Mouse (Mus musculus): Measurements from ENCODE around the gene Dhx29. TPM values are rescaled to one million over a fixed set of nuclear protein-coding genes. Genes with fewer than 3 reads are reported as not detected.

Gene Dhx29
- polyA plus RNA-seq, 1 experiment from 2014 or later = 21.3 TPM

DNA sequence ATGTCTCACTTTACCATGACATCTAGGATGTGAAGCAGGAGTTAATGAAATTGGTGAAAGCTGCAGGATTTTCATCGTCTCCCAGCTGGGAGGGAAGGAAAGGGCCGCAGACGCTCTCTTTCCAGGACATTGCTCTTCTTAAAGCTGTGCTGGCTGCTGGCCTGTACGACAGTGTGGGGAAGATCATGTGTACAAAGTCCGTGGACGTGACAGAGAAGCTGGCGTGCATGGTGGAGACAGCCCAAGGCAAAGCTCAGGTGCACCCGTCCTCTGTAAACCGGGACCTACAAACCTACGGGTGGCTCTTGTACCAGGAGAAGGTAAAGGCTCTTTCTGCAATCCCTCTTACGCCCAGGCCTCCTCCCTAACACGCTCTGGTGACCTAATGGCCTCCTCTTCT is 37.2 kb downstream of the Dhx29 start:
- no peaks in the 10 kb centered on the region for H3K27me3 ChIP-seq (replicated peaks; ENCODE audit: control insufficient read depth, insufficient read depth, low read length)
- no peaks in the 10 kb centered on the region for H3K4me1 ChIP-seq (ENCODE audit: control insufficient read depth, insufficient read depth, low read length)
- no peak overlapping the region for H3K4me2 ChIP-seq (ENCODE audit: low read depth, low read length)
- H3K36me3 ChIP-seq (ENCODE audit: control insufficient read depth, insufficient read depth, low read length) = peaks cover 53% of the 10 kb centered on the region
- DNase-seq (ENCODE audit: low spot score) (no peak), ATAC-seq (ENCODE audit: low read depth) (no peak)
- H3K9ac ChIP-seq (ENCODE audit: low read depth, low read length) = no peak overlapping the region
- H3K27ac ChIP-seq (replicated peaks; ENCODE audit: low read depth, low read length) = no peak overlapping the region
- H3K9me3 ChIP-seq (ENCODE audit: control insufficient read depth, low read length) = no peaks in the 10 kb centered on the region
- 92% methylated on average over 12 of the region's 12 CpGs for WGBS
- no peak overlapping the region for H3K4me3 ChIP-seq (ENCODE audit: low read depth, low read length)

DNA sequence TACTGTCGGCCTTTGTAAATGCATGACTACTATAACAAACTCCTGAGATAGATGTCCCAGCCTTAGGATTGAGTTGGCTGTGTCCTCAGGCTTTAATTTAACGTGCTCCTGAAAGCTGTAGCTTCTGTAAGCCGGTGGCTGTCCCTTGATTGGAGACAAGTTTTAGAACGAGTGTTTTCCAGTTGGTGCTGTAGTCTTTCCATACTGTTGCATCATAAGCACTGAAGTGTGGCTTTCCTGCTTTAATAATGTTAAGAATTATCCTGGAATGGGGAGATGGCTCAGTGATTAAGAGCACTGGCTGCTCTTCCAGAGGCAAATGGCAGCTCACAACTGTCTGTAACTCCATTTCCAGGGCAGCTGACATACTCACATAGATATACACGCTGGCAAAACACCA is 40.0 kb downstream of the Dhx29 start:
- ATAC-seq (ENCODE audit: low read depth) = no peak
- H3K27ac ChIP-seq (replicated peaks; ENCODE audit: low read depth, low read length) = no peak overlapping the region
- H3K9ac ChIP-seq (ENCODE audit: low read depth, low read length) = no peak overlapping the region

DNA sequence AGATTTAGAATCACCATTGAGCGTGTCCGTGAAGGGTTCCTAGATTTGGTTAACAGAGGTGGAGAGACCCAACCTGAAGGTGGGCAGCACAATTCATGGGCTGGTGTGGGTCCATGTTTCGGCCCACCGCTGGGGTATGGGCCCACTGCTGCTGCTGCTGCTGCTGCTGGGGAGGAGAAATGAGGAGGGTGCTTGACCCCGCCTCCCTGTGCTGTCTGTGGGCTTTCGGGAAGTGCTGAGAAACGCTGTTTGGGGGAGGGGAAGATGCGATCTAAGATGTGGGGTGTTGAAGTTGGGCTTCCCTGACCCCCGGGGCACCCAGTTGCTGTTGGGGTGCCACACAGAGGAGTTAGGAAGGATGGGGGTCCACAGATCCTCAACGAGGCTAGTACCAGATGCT is 49.5 kb downstream of the Dhx29 start:
- Histone ChIP-seq H3K4me3 (ENCODE audit: low read depth, low read length) (no peak overlapping the region), H3K9ac (ENCODE audit: low read depth, low read length) (no peak overlapping the region), H3K27me3 (replicated peaks; ENCODE audit: control insufficient read depth, insufficient read depth, low read length) (peaks cover 3% of the 10 kb centered on the region; the same call in 1 of the 2 replicates), H3K9me3 (ENCODE audit: control insufficient read depth, low read length) (no peaks in the 10 kb centered on the region), H3K36me3 (ENCODE audit: control insufficient read depth, insufficient read depth, low read length) (no peaks in the 10 kb centered on the region), H3K4me1 (ENCODE audit: control insufficient read depth, insufficient read depth, low read length) (no peaks in the 10 kb centered on the region), H3K27ac (replicated peaks; ENCODE audit: low read depth, low read length) (no peak overlapping the region), H3K4me2 (ENCODE audit: low read depth, low read length) (peak overlapping the region; percentile 38)
- ATAC-seq (ENCODE audit: low read depth) = no peak
- DNase-seq (ENCODE audit: low spot score) = no peak
- 38% methylated on average over 10 of the region's 10 CpGs for WGBS

More for the DNA sequence above, 40.0 kb downstream of the Dhx29 start:
- DNase-seq (ENCODE audit: low spot score) = no peak
- 93% methylated on average over 5 of the region's 5 CpGs for WGBS
- Histone ChIP-seq H3K4me2 (ENCODE audit: low read depth, low read length) (no peak overlapping the region), H3K36me3 (ENCODE audit: control insufficient read depth, insufficient read depth, low read length) (peaks cover 50% of the 10 kb centered on the region), H3K4me1 (ENCODE audit: control insufficient read depth, insufficient read depth, low read length) (no peaks in the 10 kb centered on the region), H3K9me3 (ENCODE audit: control insufficient read depth, low read length) (no peaks in the 10 kb centered on the region), H3K27me3 (replicated peaks; ENCODE audit: control insufficient read depth, insufficient read depth, low read length) (no peaks in the 10 kb centered on the region), H3K4me3 (ENCODE audit: low read depth, low read length) (no peak overlapping the region)

DNA sequence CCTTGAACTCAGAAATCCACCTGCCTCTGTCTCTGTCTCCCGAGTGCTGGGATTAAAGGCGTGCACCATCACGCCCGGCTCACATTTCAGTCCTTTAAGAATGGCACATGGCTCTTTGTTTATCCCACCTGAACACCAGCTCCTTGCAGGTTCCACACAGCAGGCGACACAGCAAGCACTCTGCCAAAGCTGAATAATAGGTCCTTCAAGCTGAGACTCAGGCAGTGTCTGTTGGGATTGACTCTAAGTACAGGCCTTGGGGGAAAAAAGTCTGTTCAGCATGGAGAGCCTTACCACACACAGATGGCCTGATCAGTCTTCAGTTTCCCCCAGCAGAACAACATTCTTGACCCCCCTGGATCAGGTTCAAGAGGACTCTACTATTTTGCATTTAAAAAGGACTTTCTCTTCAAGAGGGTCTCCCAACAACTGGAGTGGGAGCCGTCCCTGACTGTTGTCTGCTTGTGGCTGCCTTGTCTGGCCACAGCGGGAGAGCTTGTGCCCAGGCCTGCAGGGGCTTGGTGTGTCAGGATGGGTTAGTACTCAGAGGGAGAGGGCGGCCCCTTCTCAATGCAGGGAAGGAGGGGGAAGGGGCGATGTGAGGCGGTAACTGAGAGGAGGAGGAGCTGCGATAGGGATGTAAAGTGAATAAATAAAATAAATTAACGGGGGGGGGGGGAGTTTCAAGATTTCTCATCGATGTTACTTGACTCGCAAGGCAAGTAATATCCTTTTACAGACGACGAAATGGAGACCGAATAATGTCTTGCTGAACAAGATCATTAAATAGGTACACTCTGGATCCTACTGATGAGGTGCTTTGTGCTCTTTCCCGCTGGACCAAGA is 58.6 kb downstream of the Dhx29 start:
- H3K36me3 ChIP-seq (ENCODE audit: control insufficient read depth, insufficient read depth, low read length) = no peaks in the 10 kb centered on the region
- H3K27ac ChIP-seq (replicated peaks; ENCODE audit: low read depth, low read length) = no peak overlapping the region
- peaks cover 17% of the 10 kb centered on the region for H3K4me1 ChIP-seq (ENCODE audit: control insufficient read depth, insufficient read depth, low read length)
- DNase-seq (ENCODE audit: low spot score) (no peak), ATAC-seq (ENCODE audit: low read depth) (no peak)
- peak overlapping the region; percentile 100; the same call in 1 of the 2 replicates for H3K4me2 ChIP-seq (ENCODE audit: low read depth, low read length)
- WGBS = 7% methylated on average over 18 of the region's 18 CpGs
- H3K9me3 ChIP-seq (ENCODE audit: control insufficient read depth, low read length) = no peaks in the 10 kb centered on the region
- H3K4me3 ChIP-seq (ENCODE audit: low read depth, low read length) = 0 out of 2 replicates have a peak overlapping the region, but pooled peaks have one; percentile 59
- H3K9ac ChIP-seq (ENCODE audit: low read depth, low read length) = no peak overlapping the region
- peaks cover 58% of the 10 kb centered on the region for H3K27me3 ChIP-seq (replicated peaks; ENCODE audit: control insufficient read depth, insufficient read depth, low read length)

DNA sequence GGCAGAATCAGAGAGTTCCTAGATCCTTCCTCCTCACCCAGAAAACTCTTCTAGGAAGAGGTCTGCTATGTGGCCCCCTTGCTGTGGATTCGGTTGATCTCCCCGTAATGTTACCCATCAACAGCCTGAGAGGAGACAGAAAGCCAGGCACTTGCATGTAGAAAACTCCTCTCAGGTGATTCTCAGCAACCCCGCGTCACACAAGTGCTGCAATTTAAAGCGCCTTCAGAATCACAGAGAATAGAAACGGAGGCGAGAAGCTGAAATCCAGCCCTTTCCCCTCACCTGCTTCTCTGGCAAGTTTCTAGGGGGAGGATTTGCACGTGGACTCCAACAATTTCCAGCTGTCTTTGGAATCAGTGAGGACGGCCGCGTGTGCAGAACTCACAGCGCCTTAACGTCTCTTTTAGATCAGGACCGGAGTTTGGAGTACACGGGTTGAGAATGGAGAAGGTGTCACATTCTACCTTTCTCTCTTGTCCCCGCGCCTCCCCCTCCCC is 59.2 kb downstream of the Dhx29 start:
- H3K27me3 ChIP-seq (replicated peaks; ENCODE audit: control insufficient read depth, insufficient read depth, low read length) = peaks cover 65% of the 10 kb centered on the region
- H3K4me1 ChIP-seq (ENCODE audit: control insufficient read depth, insufficient read depth, low read length) = peaks cover 17% of the 10 kb centered on the region
- H3K36me3 ChIP-seq (ENCODE audit: control insufficient read depth, insufficient read depth, low read length) = no peaks in the 10 kb centered on the region
- no peak overlapping the region for H3K27ac ChIP-seq (replicated peaks; ENCODE audit: low read depth, low read length)
- 2% methylated on average over 17 of the region's 17 CpGs for WGBS
- H3K9ac ChIP-seq (ENCODE audit: low read depth, low read length) = no peak overlapping the region
- DNase-seq (ENCODE audit: low spot score) (no peak), ATAC-seq (ENCODE audit: low read depth) (no peak)
- no peaks in the 10 kb centered on the region for H3K9me3 ChIP-seq (ENCODE audit: control insufficient read depth, low read length)
- H3K4me2 ChIP-seq (ENCODE audit: low read depth, low read length) = peak overlapping the region; percentile 100
- peak overlapping the region; percentile 59 for H3K4me3 ChIP-seq (ENCODE audit: low read depth, low read length)

DNA sequence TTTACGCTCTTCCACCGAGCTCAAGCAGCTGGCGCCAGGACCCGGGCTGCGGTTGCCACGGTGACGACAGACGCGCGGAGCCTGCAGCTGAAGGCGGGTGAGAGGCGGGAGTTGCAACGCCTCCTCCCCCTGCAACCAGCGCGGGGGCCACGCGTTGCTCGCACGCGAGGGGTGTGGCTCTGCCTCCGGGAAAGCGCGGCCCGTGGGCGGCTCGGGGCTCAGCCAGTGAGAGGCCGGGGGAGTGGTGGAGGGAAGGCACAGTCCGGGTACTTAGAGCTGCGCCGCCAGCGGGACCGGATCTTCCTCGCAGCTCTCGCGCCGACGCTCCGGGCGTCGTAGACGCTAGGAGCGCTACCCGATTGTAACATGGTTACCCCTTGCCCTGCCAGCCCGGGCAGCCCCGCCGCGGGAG is 60.3 kb downstream of the Dhx29 start, which contains the start of gene Ccno:
Gene Ccno (plus strand): TSS at position 271 of the 412 bp plus-strand sequence.
- peaks cover 17% of the 10 kb centered on the region for H3K4me1 ChIP-seq (ENCODE audit: control insufficient read depth, insufficient read depth, low read length)
- under 1% methylated on average over 21 of the region's 47 CpGs for WGBS
- peak within 1 kb of the TSS; percentile 59 for H3K4me3 ChIP-seq (ENCODE audit: low read depth, low read length)
- DNase-seq (ENCODE audit: low spot score) = peak; percentile 98
- H3K27me3 ChIP-seq (replicated peaks; ENCODE audit: control insufficient read depth, insufficient read depth, low read length) = peaks cover 71% of the 10 kb centered on the region
- ATAC-seq (ENCODE audit: low read depth) = peak; percentile 98
- peak within 1 kb of the TSS; percentile 64 for H3K9ac ChIP-seq (ENCODE audit: low read depth, low read length)
- peak within 1 kb of the TSS; percentile 100 for H3K4me2 ChIP-seq (ENCODE audit: low read depth, low read length)
- H3K9me3 ChIP-seq (ENCODE audit: control insufficient read depth, low read length) = no peaks in the 10 kb centered on the region
- H3K27ac ChIP-seq (replicated peaks; ENCODE audit: low read depth, low read length) = no peak within 1 kb of the TSS
- H3K36me3 ChIP-seq (ENCODE audit: control insufficient read depth, insufficient read depth, low read length) = no peaks in the 10 kb centered on the region

DNA sequence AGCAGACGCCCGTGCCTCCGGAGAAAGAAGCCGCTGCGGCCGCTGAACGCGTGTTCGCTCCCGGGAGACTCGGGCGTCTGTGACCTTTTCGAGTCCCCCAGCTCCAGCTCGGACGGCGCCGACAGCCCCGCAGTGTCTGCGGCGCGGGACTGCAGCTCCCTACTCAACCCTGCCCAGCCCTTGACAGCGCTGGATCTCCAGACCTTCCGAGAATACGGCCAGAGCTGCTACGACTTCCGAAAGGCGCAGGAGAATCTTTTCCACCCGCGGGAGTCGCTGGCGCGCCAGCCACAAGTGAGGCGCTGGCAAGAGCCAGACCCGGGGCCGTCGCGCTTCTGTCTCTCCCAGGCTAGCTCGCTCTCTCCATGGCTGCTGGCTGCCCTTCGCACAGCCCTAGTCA is 60.7 kb downstream of the Dhx29 start:
- Histone ChIP-seq H3K4me3 (ENCODE audit: low read depth, low read length) (peak overlapping the region; percentile 59), H3K9me3 (ENCODE audit: control insufficient read depth, low read length) (no peaks in the 10 kb centered on the region), H3K4me2 (ENCODE audit: low read depth, low read length) (peak overlapping the region; percentile 100), H3K4me1 (ENCODE audit: control insufficient read depth, insufficient read depth, low read length) (peaks cover 17% of the 10 kb centered on the region), H3K9ac (ENCODE audit: low read depth, low read length) (peak overlapping the region; percentile 64), H3K27me3 (replicated peaks; ENCODE audit: control insufficient read depth, insufficient read depth, low read length) (peaks cover 75% of the 10 kb centered on the region), H3K36me3 (ENCODE audit: control insufficient read depth, insufficient read depth, low read length) (no peaks in the 10 kb centered on the region), H3K27ac (replicated peaks; ENCODE audit: low read depth, low read length) (no peak overlapping the region)
- ATAC-seq (ENCODE audit: low read depth) (peak; percentile 12), DNase-seq (ENCODE audit: low spot score) (no peak)
- WGBS = 0% methylated on average over 25 of the region's 39 CpGs

DNA sequence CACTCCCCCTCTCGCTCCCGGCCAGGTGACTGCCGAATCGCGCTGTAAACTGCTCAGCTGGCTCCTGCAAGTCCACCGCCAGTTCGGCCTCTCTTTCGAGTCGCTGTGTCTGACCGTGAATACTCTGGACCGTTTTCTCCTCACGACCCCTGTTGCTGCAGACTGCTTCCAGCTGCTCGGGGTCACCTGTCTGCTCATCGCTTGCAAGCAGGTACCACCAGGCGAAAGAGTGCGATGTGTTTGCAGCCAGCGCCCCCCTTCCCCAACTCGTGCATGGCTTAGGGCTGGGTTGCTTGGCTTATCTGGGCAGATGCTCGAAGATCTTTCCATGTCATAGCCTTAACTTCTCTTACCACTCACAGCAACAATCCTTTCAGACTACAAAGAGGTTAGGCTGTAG is 61.6 kb downstream of the Dhx29 start:
- peaks cover 83% of the 10 kb centered on the region for H3K27me3 ChIP-seq (replicated peaks; ENCODE audit: control insufficient read depth, insufficient read depth, low read length)
- peaks cover 22% of the 10 kb centered on the region for H3K4me1 ChIP-seq (ENCODE audit: control insufficient read depth, insufficient read depth, low read length)
- H3K27ac ChIP-seq (replicated peaks; ENCODE audit: low read depth, low read length) = no peak overlapping the region
- peak overlapping the region; percentile 100 for H3K4me2 ChIP-seq (ENCODE audit: low read depth, low read length)
- DNase-seq (ENCODE audit: low spot score) (no peak), ATAC-seq (ENCODE audit: low read depth) (no peak)
- no peaks in the 10 kb centered on the region for H3K9me3 ChIP-seq (ENCODE audit: control insufficient read depth, low read length)
- H3K4me3 ChIP-seq (ENCODE audit: low read depth, low read length) = peak overlapping the region; percentile 59
- H3K36me3 ChIP-seq (ENCODE audit: control insufficient read depth, insufficient read depth, low read length) = no peaks in the 10 kb centered on the region
- WGBS = under 1% methylated on average over 19 of the region's 19 CpGs
- peak overlapping the region; percentile 30; the same call in 1 of the 2 replicates for H3K9ac ChIP-seq (ENCODE audit: low read depth, low read length)

Data from embryonic facial prominence, embryonic 14.5 days (tissue).